Mouse (Mus musculus) testis, adult 2 months (tissue): ENCODE results near the gene Babam2. TPM values are rescaled to one million over a fixed set of nuclear protein-coding genes. Genes with fewer than 3 reads are reported as not detected.

ENCODE experiments used
- H3K27ac ChIP-seq: fragments of 200-500 bp; 2 replicates; pipeline ENCODE4 v1.5.1; 2012; ENCODE audit warnings: low read depth, low read length; ENCODE audit not compliant: control insufficient read depth, insufficient read depth
- H3K27me3 ChIP-seq: fragments of 200-500 bp; 2 replicates; pipeline ENCODE4 v1.6.1; 2012; ENCODE audit warnings: mild to moderate bottlenecking, low read length, moderate library complexity; ENCODE audit not compliant: control insufficient read depth, insufficient read depth
- H3K36me3 ChIP-seq: fragments of 200-500 bp; 2 replicates; pipeline ENCODE4 v1.6.1; 2012; ENCODE audit warnings: mild to moderate bottlenecking, low read length; ENCODE audit not compliant: control insufficient read depth, insufficient read depth
- H3K4me1 ChIP-seq: fragments of 200-500 bp; 2 replicates; pipeline ENCODE4 v1.6.1; 2012; ENCODE audit warnings: low read length; ENCODE audit not compliant: control insufficient read depth, insufficient read depth
- H3K4me3 ChIP-seq: fragments of 200-500 bp; 2 replicates; pipeline ENCODE4 v1.5.1; 2012; ENCODE audit warnings: low read depth, mild to moderate bottlenecking, low read length, moderate library complexity, mixed read lengths; ENCODE audit not compliant: control insufficient read depth
- CTCF ChIP-seq: fragments of 200-500 bp; IDR thresholded peaks from 2 replicates; pipeline ENCODE4 v1.5.1; 2012; ENCODE audit warnings: low read depth, mild to moderate bottlenecking, inconsistent platforms, low read length, moderate library complexity; ENCODE audit not compliant: control insufficient read depth, insufficient read depth, insufficient replicate concordance
- POLR2A ChIP-seq: fragments of 200-500 bp; IDR thresholded peaks from 2 replicates; pipeline ENCODE4 v1.6.1; 2012; ENCODE audit warnings: low read depth, mild to moderate bottlenecking, inconsistent platforms, low read length, moderate library complexity; ENCODE audit not compliant: control insufficient read depth
- polyA plus RNA-seq: library from polyadenylated mRNA; depleted of rRNA; stranded (reverse); fragments of >200 nt; gene quantifications from 2 replicates; pipeline ENCODE4 v1.2.3, GENCODE M21; 2012

The Babam2 gene
- polyA plus RNA-seq, 1 experiment, result 38.5 TPM

DNA sequence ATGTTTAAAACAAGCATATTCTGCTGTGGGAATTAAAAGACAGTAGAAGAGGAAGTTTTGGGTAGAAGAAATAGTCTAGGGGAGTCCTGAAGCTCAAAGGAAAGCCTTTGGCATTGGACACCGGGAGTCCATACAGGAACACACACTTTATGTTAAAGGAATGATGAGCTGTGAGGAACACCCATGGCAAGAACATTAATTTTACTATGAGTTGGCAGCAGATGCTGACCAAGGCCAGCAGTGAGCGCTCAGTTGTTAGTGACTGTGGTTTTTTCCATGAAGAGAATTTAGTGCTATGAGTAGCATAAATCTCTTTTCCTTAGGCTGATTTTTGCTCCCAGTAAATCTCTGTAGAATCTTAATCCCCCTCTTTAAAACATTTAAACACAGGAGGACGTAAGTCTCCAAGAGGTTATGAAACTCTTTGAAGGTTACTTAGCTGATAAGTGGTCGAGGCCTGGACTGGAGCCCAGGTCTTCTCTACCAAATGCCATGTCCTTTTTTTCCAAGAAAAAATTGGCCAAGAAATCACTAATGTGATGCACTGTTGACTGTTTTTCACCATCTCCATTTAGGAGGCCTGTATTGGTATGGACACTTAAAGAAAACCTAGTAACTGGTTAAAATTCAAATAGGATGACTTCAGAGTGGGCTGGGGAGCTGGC is 18.1 kb downstream of the Babam2 start:
- no peak for TF ChIP-seq CTCF
- TF ChIP-seq POLR2A, result no peak
- H3K4me3 ChIP-seq, result no peak overlapping the region
- no peaks in the 10 kb centered on the region for H3K27me3 ChIP-seq
- no peaks in the 10 kb centered on the region for H3K4me1 ChIP-seq
- no peak overlapping the region for H3K27ac ChIP-seq
- no peaks in the 10 kb centered on the region for H3K36me3 ChIP-seq

DNA sequence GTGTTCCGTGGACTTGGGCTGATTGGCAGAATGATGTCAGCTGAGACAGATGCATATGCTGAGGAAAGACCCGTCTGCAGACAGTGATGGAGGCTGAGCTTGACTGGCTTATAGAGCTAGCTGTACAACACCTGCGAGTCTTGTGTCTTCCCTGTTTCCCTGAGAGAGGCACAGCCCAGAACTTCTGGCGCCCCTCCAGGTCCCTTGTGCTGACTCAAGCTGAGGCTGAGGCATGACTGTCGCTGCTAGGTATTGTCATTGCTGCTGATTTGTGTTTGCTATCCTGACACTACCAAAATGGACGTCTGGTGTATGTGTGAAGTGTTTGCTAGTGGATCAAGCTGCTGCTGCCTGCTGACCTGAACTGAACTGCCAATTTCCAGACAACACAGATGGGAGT is 27.0 kb downstream of the Babam2 start:
- no peaks in the 10 kb centered on the region for H3K4me1 ChIP-seq
- no peak overlapping the region for H3K4me3 ChIP-seq
- no peaks in the 10 kb centered on the region for H3K27me3 ChIP-seq
- TF ChIP-seq POLR2A (no peak), CTCF (no peak)
- H3K27ac ChIP-seq, result no peak overlapping the region
- H3K36me3 ChIP-seq, result no peaks in the 10 kb centered on the region

- no peaks in the 10 kb centered on the region for H3K4me1 ChIP-seq
- no peak for TF ChIP-seq POLR2A
- no peak for TF ChIP-seq CTCF
- H3K36me3 ChIP-seq, result no peaks in the 10 kb centered on the region
- no peak overlapping the region for H3K4me3 ChIP-seq
- H3K27ac ChIP-seq, result no peak overlapping the region
- no peaks in the 10 kb centered on the region for H3K27me3 ChIP-seq
These were observed 28.4 kb downstream of the Babam2 start for GRCm38 (mm10) chr5:31725885-31726284.

- no peak overlapping the region for H3K4me3 ChIP-seq
- H3K27ac ChIP-seq, result no peak overlapping the region
- no peak for TF ChIP-seq CTCF
- TF ChIP-seq POLR2A, result no peak
- no peaks in the 10 kb centered on the region for H3K27me3 ChIP-seq
- H3K36me3 ChIP-seq, result no peaks in the 10 kb centered on the region
- no peaks in the 10 kb centered on the region for H3K4me1 ChIP-seq
These were observed 30.0 kb downstream of the Babam2 start for GRCm38 (mm10) chr5:31727456-31727855.

GRCm38 (mm10) chr5:31732644-31733338 is 35.3 kb downstream of the Babam2 start:
- TF ChIP-seq CTCF (no peak), POLR2A (no peak)
- no peak overlapping the region for H3K4me3 ChIP-seq
- H3K27me3 ChIP-seq, result no peaks in the 10 kb centered on the region
- no peaks in the 10 kb centered on the region for H3K36me3 ChIP-seq
- H3K4me1 ChIP-seq, result no peaks in the 10 kb centered on the region
- no peak overlapping the region for H3K27ac ChIP-seq

GRCm38 (mm10) chr5:31741931-31742330 is 44.4 kb downstream of the Babam2 start:
- Histone ChIP-seq H3K36me3 (no peaks in the 10 kb centered on the region), H3K27me3 (no peaks in the 10 kb centered on the region), H3K4me1 (no peaks in the 10 kb centered on the region), H3K27ac (no peak overlapping the region), H3K4me3 (no peak overlapping the region)
- TF ChIP-seq CTCF (no peak), POLR2A (no peak)

DNA sequence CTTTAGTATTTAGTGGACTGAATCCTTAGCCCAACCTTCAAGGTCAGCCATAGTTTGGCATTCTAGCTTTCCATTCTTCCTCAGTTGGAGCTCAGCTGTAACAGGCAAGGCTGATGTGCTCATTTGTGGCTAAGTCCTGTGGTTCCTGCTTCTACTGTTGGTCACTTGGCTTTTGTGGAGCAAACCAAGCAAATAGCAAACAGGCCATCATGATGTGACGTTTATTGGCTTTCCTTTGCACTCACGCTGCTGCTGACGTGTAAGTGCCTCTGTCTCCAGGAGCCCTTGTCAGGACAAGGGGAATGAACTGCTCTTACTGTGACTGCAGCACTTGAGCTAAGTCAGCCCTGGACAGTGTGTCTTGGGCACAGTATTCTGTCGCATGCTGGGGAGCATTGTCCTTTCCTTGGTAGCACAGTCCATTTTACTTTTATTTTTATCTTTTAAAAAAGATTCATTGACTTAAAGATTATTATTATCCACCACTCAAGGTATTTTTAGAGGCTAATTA is 45.1 kb downstream of the Babam2 start:
- Histone ChIP-seq H3K36me3 (no peaks in the 10 kb centered on the region), H3K4me3 (no peak overlapping the region), H3K27ac (no peak overlapping the region), H3K4me1 (no peaks in the 10 kb centered on the region), H3K27me3 (no peaks in the 10 kb centered on the region)
- no peak for TF ChIP-seq POLR2A
- no peak for TF ChIP-seq CTCF

- TF ChIP-seq POLR2A, result no peak
- TF ChIP-seq CTCF, result no peak
- no peak overlapping the region for H3K4me3 ChIP-seq
- H3K27me3 ChIP-seq, result no peaks in the 10 kb centered on the region
- no peaks in the 10 kb centered on the region for H3K36me3 ChIP-seq
- H3K27ac ChIP-seq, result no peak overlapping the region
- no peaks in the 10 kb centered on the region for H3K4me1 ChIP-seq
These were observed 51.9 kb downstream of the Babam2 start for GRCm38 (mm10) chr5:31749401-31749800.
